Mouse (Mus musculus): Measurements from ENCODE around the gene Mkrn3. TPM values are rescaled to one million over a fixed set of nuclear protein-coding genes. Genes with fewer than 3 reads are reported as not detected.

Gene Mkrn3
- total RNA-seq (2021) = 1 to 10 TPM; 2.6 to 2.8 TPM

DNA sequence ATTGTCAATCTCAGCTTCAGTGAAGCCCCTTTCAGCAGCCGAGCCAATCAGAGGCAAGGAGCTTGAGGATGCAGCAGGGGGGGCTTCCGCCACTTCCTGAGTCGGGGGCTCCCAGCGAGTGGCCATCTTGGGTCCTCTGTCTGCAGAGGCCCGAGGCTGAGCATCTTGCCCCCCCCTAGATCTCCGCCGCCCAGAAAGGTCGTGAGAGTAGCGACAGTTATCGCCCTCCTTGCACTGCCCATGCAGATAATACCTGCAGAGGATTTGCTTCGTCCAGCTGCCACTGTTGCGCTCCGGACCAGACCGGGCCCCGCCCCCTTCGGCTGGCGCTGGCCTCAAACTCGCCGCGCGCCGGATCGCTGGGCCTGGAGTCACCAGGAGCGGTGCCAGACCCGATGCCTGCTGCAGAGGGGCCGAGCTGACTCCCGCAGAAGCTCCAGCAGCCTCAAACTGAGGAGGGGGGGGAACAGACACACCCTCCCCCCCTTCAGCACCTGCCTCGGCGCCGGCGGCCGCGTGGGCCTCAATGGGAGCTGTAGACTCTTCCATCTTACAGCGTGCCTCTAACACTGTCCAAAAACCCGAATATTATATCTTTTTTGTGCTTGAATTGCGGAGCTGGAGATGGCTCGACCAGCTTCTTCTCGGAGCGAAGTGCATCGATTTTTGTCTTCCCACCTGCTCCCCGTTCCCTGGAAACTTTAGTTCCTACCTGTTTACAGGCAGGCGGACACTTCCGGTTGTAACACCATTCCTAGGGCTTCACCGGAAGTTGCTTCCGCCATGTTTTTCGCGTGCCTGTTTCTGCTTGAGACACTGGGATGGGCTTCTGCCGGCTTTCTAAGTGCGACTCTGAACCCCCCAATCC, at the start of gene Mkrn3:
Gene Mkrn3 (minus strand): TSS at position 647 of the 868 bp plus-strand sequence.
- peak; percentile 20 to 55 for DNase-seq (ENCODE audit: extremely low spot score in 1 of 2, low spot score in 1 of 2)

GRCm38 (mm10) chr7:62463878-62464755, 44.2 kb upstream of the Mkrn3 start, which contains the start of gene Peg12:
Gene Peg12 (minus strand): TSS chr7:62464510.
- peak; percentile 12 to 13 for DNase-seq (ENCODE audit: extremely low spot score in 1 of 2, low spot score in 1 of 2)

GRCm38 (mm10) chr7:62463007-62463877, 43.3 kb upstream of the Mkrn3 start:
- DNase-seq (ENCODE audit: extremely low spot score in 1 of 2, low spot score in 1 of 2) = peak; percentile 5 to 7

GRCm38 (mm10) chr7:62462229-62463006, 42.5 kb upstream of the Mkrn3 start:
- no peak for DNase-seq (ENCODE audit: extremely low spot score in 1 of 2, low spot score in 1 of 2)

DNA sequence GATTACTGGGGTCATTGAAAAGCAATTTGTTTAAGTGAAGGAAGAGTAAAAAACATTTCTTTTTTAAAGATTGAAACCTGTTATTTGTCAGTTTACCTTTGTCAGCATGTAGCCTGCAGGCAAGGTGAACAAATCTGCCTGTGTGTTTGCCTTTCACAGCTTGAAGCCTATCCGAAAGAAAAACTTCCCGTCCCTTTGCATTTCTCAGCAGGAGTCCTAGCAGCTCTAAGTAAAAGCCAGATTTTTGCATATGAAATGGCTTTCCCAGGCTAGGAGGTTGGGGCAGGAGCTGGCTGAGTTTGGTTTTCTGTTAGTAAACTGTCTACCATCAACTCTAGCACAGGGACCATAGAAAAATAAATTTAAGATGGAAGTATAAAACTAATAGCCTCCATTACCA, 32.4 kb upstream of the Mkrn3 start:
- no peak for DNase-seq (ENCODE audit: extremely low spot score in 1 of 2, low spot score in 1 of 2)

GRCm38 (mm10) chr7:62445431-62446165, 25.7 kb upstream of the Mkrn3 start:
- DNase-seq (ENCODE audit: extremely low spot score in 1 of 2, low spot score in 1 of 2) = no peak

GRCm38 (mm10) chr7:62436394-62436793, 16.5 kb upstream of the Mkrn3 start:
- no peak for DNase-seq (ENCODE audit: extremely low spot score in 1 of 2, low spot score in 1 of 2)

GRCm38 (mm10) chr7:62433243-62433642, 13.3 kb upstream of the Mkrn3 start:
- no peak for DNase-seq (ENCODE audit: extremely low spot score in 1 of 2, low spot score in 1 of 2)

- DNase-seq (ENCODE audit: extremely low spot score in 1 of 2, low spot score in 1 of 2) = peak in 1 of 2 experiments; percentile 22
Measured at GRCm38 (mm10) chr7:62428337-62428736, 8.4 kb upstream of the Mkrn3 start.

GRCm38 (mm10) chr7:62423210-62423609, 3.3 kb upstream of the Mkrn3 start:
- DNase-seq (ENCODE audit: extremely low spot score in 1 of 2, low spot score in 1 of 2) = no peak

DNA sequence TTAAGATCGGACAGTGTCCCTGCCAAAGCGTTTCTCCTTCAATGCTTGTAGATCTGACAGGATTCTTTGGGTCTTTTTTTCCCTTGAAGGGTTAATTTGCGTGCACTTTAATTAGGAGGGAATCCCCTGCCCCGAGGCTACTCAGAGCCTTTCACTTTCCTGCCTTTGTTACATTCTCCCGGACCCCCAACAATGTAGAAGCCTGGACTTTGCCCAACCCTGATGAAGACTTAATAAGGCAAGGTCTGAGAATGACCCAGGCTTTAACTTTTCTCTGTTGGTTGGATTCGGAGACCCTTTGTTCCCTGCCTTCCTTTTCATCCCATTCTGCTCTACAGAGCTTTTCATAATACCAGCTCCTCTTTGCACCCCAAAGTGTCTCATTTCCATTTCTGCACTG, 627 bp upstream of the Mkrn3 start:
- DNase-seq (ENCODE audit: extremely low spot score in 1 of 2, low spot score in 1 of 2) = no peak

- DNase-seq (ENCODE audit: extremely low spot score in 1 of 2, low spot score in 1 of 2) = no peak
Measured at GRCm38 (mm10) chr7:62419105-62419492, 840 bp downstream of the Mkrn3 start.

GRCm38 (mm10) chr7:62418346-62418745, 1.6 kb downstream of the Mkrn3 start:
- no peak for DNase-seq (ENCODE audit: extremely low spot score in 1 of 2, low spot score in 1 of 2)

DNA sequence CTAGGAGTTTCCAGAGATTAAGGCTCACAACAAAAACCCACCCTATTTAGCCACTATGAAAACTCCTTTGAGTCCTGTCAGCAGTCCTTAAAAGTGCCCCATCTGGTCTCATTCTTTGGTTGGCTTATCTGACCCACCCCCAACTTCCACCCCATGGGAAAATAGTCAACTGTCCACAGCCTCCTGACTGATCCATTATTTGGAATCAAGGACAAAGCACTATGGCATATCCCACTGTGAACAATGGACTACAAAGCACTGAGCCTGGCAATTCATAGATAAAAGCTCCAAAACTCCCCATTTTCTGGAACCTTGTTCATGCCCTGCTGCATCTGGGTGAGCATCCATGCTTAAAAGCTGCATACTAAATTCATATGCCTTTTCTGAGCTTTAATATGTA, 3.8 kb downstream of the Mkrn3 start:
- DNase-seq (ENCODE audit: extremely low spot score in 1 of 2, low spot score in 1 of 2) = no peak

GRCm38 (mm10) chr7:62415222-62415621, 4.7 kb downstream of the Mkrn3 start:
- DNase-seq (ENCODE audit: extremely low spot score in 1 of 2, low spot score in 1 of 2) = no peak

GRCm38 (mm10) chr7:62407803-62408202, 12.1 kb downstream of the Mkrn3 start:
- DNase-seq (ENCODE audit: extremely low spot score in 1 of 2, low spot score in 1 of 2) = no peak

DNA sequence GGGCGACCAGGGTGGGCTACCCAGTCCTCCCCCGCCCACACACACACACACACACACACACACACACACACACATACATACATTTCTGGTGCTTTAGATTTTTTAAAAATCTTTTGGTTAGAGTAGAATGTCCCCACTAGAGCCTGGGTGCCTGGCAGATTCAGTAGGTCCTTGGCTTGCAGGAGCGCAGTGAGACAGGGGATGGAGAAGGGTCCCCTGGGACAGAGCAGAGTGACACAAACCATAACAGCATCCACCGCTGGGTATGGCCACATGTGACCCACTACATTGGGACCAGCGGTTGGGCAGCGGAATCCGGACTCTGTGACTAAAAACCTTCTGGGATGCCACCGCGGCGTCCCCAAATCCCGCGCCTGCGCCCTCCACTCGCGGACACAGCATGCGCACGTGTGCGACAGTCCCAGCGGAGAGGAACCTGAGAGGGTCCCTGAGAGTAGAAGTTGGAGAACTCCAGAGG, 13.3 kb downstream of the Mkrn3 start:
- DNase-seq (ENCODE audit: extremely low spot score in 1 of 2, low spot score in 1 of 2) = peak; percentile 12 to 25

DNA sequence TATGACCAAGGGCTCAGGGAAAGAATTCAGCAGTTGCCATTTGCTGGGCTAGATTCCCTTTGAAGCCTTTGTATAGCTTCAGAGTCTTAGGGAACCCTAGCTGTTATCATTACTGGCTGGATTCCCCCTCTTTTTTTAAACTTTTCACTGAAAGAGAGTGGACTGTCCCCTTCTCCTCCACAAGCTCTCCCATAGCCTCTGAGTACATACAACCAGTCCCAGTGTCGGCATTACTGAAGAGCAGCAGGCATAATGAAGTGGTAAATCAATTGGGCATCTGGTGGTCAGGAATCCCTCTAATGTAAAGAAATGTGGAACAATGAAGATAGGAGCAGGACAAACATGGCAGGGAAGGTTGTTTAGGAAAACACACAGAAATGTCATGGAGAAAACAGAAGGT, 27.7 kb downstream of the Mkrn3 start:
- DNase-seq (ENCODE audit: extremely low spot score in 1 of 2, low spot score in 1 of 2) = no peak

DNA sequence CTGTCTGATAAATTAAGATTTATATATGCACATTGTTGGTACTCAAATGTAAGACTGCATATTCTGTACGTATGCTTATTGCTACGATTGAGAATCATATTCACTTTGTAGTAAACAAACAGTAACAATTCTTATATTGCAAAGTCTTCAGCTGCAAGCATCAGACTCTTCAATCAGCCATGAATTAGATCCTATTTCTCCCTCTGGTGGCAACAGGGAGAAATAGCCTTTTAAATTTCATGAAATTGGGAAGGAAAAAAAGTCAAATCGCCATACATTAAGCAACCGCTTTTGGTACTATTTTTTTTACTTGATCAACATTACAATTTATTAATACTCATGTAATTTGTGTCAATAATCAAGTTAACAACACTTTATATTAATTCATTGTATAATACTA, 31.6 kb downstream of the Mkrn3 start:
- no peak for DNase-seq (ENCODE audit: extremely low spot score in 1 of 2, low spot score in 1 of 2)
